Mouse (Mus musculus) layer of hippocampus, adult 6 months (tissue): Measurements from ENCODE around the gene Cdc45. TPM values are rescaled to one million over a fixed set of nuclear protein-coding genes. Genes with fewer than 3 reads are reported as not detected.

Experiments used
- long read RNA-seq, 2 experiments: library from polyadenylated mRNA; unstranded; transcript quantifications; one replicate each; pipeline ENCODE4 v2.0.0; 2019 to 2020
- polyA plus RNA-seq: library from polyadenylated mRNA; unstranded; fragments of <200 nt; fragmentation: Nextera tagmentation; gene quantifications from 2 replicates; pipeline ENCODE4 v1.2.3, GENCODE M21; 2021

Gene Cdc45
- polyA plus RNA-seq: 1.9 TPM in 2 replicates
- long read RNA-seq, experiment 1, partial matches to known transcripts: 2 of 3 reads
- long read RNA-seq, experiment 1, other reads (novel, unspliced or antisense): 1 of 3 reads
- long read RNA-seq, experiment 2, partial matches to known transcripts: 16 of 21 reads
- long read RNA-seq, experiment 2, other reads (novel, unspliced or antisense): 3 of 21 reads

GRCm38 (mm10) chr16:18811468-18812384 is at the start of gene Cdc45, which contains the start of gene Ufd1:
Cdc45 (minus strand) TSS chr16:18811987.
Ufd1 (plus strand) TSS chr16:18811779.

GRCm38 (mm10) chr16:18836468-18837208 is 24.9 kb upstream of the Cdc45 start, which contains the start of the genes 2510002D24Rik and Gm28539:
2510002D24Rik (plus strand) TSS chr16:18836578.
Gm28539 (plus strand) TSS chr16:18836584.

GRCm38 (mm10) chr16:18776556-18777100 is 35.2 kb downstream of the Cdc45 start, which contains the start of gene Cldn5:
Cldn5 (plus strand) TSS chr16:18776847.

Other genes starting within 250 kb of the Cdc45 start
- 0.78 and 1.8 TPM in 2 replicates for gene Tbx1, start 221.3 kb downstream of the Cdc45 start, polyA plus RNA-seq
- gene Gp1bb, start 189.6 kb downstream of the Cdc45 start, polyA plus RNA-seq: 0.34 and 0.36 TPM in 2 replicates
- gene Gm49601, start 185.6 kb downstream of the Cdc45 start, polyA plus RNA-seq: 29.1 and 41.2 TPM in 2 replicates
- 64.3 and 86.6 TPM in 2 replicates for gene Sept5, start 182.0 kb downstream of the Cdc45 start, polyA plus RNA-seq
- 121 and 165 TPM in 2 replicates for gene Cldn5, start 35.1 kb downstream of the Cdc45 start, polyA plus RNA-seq
- gene Ufd1, start 208 bp downstream of the Cdc45 start, polyA plus RNA-seq: 78.7 and 83.0 TPM in 2 replicates
- 41.7 and 42.0 TPM in 2 replicates for gene 2510002D24Rik, start 24.6 kb upstream of the Cdc45 start, polyA plus RNA-seq
- gene Gm28539, start 24.6 kb upstream of the Cdc45 start, polyA plus RNA-seq: 0.19 TPM in 1 of 2 replicates, not detected in the other
- gene Mrpl40, start 64.9 kb upstream of the Cdc45 start, polyA plus RNA-seq: 87.0 and 88.9 TPM in 2 replicates
- 8.3 and 12.5 TPM in 2 replicates for gene Hira, start 65.0 kb upstream of the Cdc45 start, polyA plus RNA-seq